Mouse (Mus musculus) CH12.LX (cell line): ENCODE measurements around the gene Ropn1. TPM values are rescaled to one million over a fixed set of nuclear protein-coding genes. Genes with fewer than 3 reads are reported as not detected.
"Not testable (repeated sequence)": the region's sequence is repeated elsewhere in the genome, so short reads cannot be mapped to it uniquely, and the experiment has no call there.

Experiments used
- DNase-seq: peaks from one replicate; pipeline ENCODE4 v3.0.0-alpha.2; 2013; ENCODE audit errors: extremely low read depth
- H3K27ac ChIP-seq: 2 replicates; pipeline ENCODE4 v1.5.1; 2012; ENCODE audit warnings: low read depth, mild to moderate bottlenecking, control low read depth, moderate library complexity; ENCODE audit not compliant: insufficient read depth
- H3K27me3 ChIP-seq: replicated peaks from 2 replicates; pipeline ENCODE3; 2012; ENCODE audit warnings: inconsistent platforms
- H3K36me3 ChIP-seq, 2 experiments: replicated peaks in 1 of 2; 2 replicates each; pipeline versions ENCODE3 to v1.6.1; 2012; ENCODE audit warnings: inconsistent platforms in 1 of 2, low read length in 1 of 2, mild to moderate bottlenecking in 1 of 2, mixed read lengths in 1 of 2, moderate library complexity in 1 of 2; ENCODE audit not compliant: control insufficient read depth in 1 of 2, insufficient read depth in 1 of 2
- H3K4me1 ChIP-seq, 2 experiments: 2 replicates each; pipeline ENCODE4 v1.6.1; 2012; ENCODE audit warnings: inconsistent platforms in 1 of 2, moderate library complexity in 1 of 2; ENCODE audit not compliant: insufficient read depth in 2 of 2, control insufficient read depth in 1 of 2
- H3K4me2 ChIP-seq: 2 replicates; pipeline ENCODE4 v1.6.1; 2012; ENCODE audit warnings: low read depth, mild to moderate bottlenecking, control low read depth; ENCODE audit not compliant: poor library complexity, insufficient read depth, severe bottlenecking
- H3K4me3 ChIP-seq, 3 experiments: fragments of 150-350 bp in 1 of 3; sonication (generic) in 1 of 3; replicated peaks in 1 of 3; 2 replicates each; pipeline versions ENCODE3 to v1.5.1; 2011 to 2012; ENCODE audit warnings: low read depth in 2 of 3, low read length in 2 of 3, mild to moderate bottlenecking in 2 of 3, moderate library complexity in 2 of 3, control low read depth in 1 of 3, improper control_type of control experiment in 1 of 3, inconsistent platforms in 1 of 3, mixed read lengths in 1 of 3; ENCODE audit not compliant: poor library complexity in 1 of 3
- H3K79me2 ChIP-seq: replicated peaks from 2 replicates; pipeline ENCODE4 v1.6.1; 2012; ENCODE audit warnings: mild to moderate bottlenecking, moderate library complexity; ENCODE audit not compliant: control insufficient read depth, poor library complexity, insufficient read depth, severe bottlenecking; ENCODE audit errors: extremely low read depth
- H3K9ac ChIP-seq: 2 replicates; pipeline ENCODE4 v1.6.1; 2012; ENCODE audit warnings: low read depth, mild to moderate bottlenecking, control low read depth, moderate library complexity; ENCODE audit not compliant: insufficient read depth
- H3K9me3 ChIP-seq: replicated peaks from 2 replicates; pipeline ENCODE3; 2012; ENCODE audit warnings: low read length, inconsistent platforms, mixed read lengths
- BHLHE40 ChIP-seq: IDR thresholded peaks from 2 replicates; pipeline ENCODE4 v1.6.1; 2011; ENCODE audit warnings: mild to moderate bottlenecking, low read depth, low read length, improper control_type of control experiment
- EP300 ChIP-seq: IDR thresholded peaks from 2 replicates; pipeline ENCODE4 v1.6.1; 2011; ENCODE audit warnings: low read length, improper control_type of control experiment
- ETS1 ChIP-seq: conservative IDR thresholded peaks from 2 replicates; pipeline ENCODE4 v1.6.1; 2012; ENCODE audit warnings: low read depth, mild to moderate bottlenecking, inconsistent platforms, low read length, improper control_type of control experiment, moderate library complexity
- IRF4 ChIP-seq: IDR thresholded peaks from 2 replicates; pipeline ENCODE4 v1.6.1; 2014; ENCODE audit warnings: low read depth, mild to moderate bottlenecking, inconsistent platforms, low read length, improper control_type of control experiment
- JUN ChIP-seq: IDR thresholded peaks from 2 replicates; pipeline ENCODE4 v1.6.1; 2011; ENCODE audit warnings: low read depth, mild to moderate bottlenecking, low read length, improper control_type of control experiment, moderate library complexity; ENCODE audit not compliant: insufficient read depth
- JUND ChIP-seq: conservative IDR thresholded peaks from 2 replicates; pipeline ENCODE4 v1.6.1; 2011; ENCODE audit warnings: low read depth, low read length, improper control_type of control experiment
- KAT2A ChIP-seq: IDR thresholded peaks from 2 replicates; pipeline ENCODE4 v1.6.1; 2012; ENCODE audit warnings: low read length, improper control_type of control experiment, inconsistent platforms; ENCODE audit not compliant: insufficient replicate concordance
- MAX ChIP-seq: IDR thresholded peaks from 2 replicates; pipeline ENCODE4 v1.6.1; 2011; ENCODE audit warnings: low read length, improper control_type of control experiment
- MEF2A ChIP-seq: IDR thresholded peaks from 2 replicates; pipeline ENCODE4 v1.6.1; 2014; ENCODE audit warnings: low read depth, mild to moderate bottlenecking, inconsistent platforms, low read length, improper control_type of control experiment, borderline replicate concordance
- MXI1 ChIP-seq: IDR thresholded peaks from 2 replicates; pipeline ENCODE4 v1.6.1; 2011; ENCODE audit warnings: mild to moderate bottlenecking, low read depth, low read length, improper control_type of control experiment
- MYC ChIP-seq: IDR thresholded peaks from 2 replicates; pipeline ENCODE4 v1.6.1; 2011; ENCODE audit warnings: low read depth, mild to moderate bottlenecking, improper control_type of control experiment, low read length
- NELFE ChIP-seq: IDR thresholded peaks from 2 replicates; pipeline ENCODE4 v1.6.1; 2011; ENCODE audit warnings: low read depth, low read length, improper control_type of control experiment
- SIN3A ChIP-seq: IDR thresholded peaks from 2 replicates; pipeline ENCODE4 v1.6.1; 2012; ENCODE audit warnings: low read length, improper control_type of control experiment, inconsistent platforms
- SMC3 ChIP-seq: IDR thresholded peaks from 2 replicates; pipeline ENCODE4 v1.6.1; 2011; ENCODE audit warnings: low read depth, low read length, improper control_type of control experiment
- TCF12 ChIP-seq: IDR thresholded peaks from 2 replicates; pipeline ENCODE4 v1.6.1; 2014; ENCODE audit warnings: low read depth, mild to moderate bottlenecking, inconsistent platforms, low read length, improper control_type of control experiment
- USF1 ChIP-seq: IDR thresholded peaks from 2 replicates; pipeline ENCODE4 v1.6.1; 2014; ENCODE audit warnings: low read depth, mild to moderate bottlenecking, inconsistent platforms, low read length, improper control_type of control experiment
- USF2 ChIP-seq: conservative IDR thresholded peaks from 2 replicates; pipeline ENCODE4 v1.6.1; 2011; ENCODE audit warnings: low read depth, low read length, improper control_type of control experiment
- ZMIZ1 ChIP-seq: IDR thresholded peaks from 2 replicates; pipeline ENCODE4 v1.6.1; 2012; ENCODE audit warnings: low read depth, mild to moderate bottlenecking, inconsistent platforms, low read length, improper control_type of control experiment
- dilution Hi-C: fragments of 300-500 bp; cut with MboI; formaldehyde crosslinking; loops from 2 replicates; pipeline ENCODE4 v1.14.3; 2020; ENCODE audit warnings: low sequenced_read_pairs; ENCODE audit not compliant: extremely low pct_unique_long_range_greater_than_20kb, extremely low pct_ligation_motif_present
- in situ Hi-C: fragments of 300-500 bp; cut with MboI; formaldehyde crosslinking; loops from 3 replicates; pipeline ENCODE4 v1.14.3; 2019; ENCODE audit warnings: low sequenced_read_pairs, low pct_ligation_motif_present, low pct_unique_long_range_greater_than_20kb, mixed read lengths
- polyA plus RNA-seq: library from polyadenylated mRNA; unstranded; fragments of >175 nt; gene quantifications from 2 replicates; pipeline ENCODE4 v1.2.1, GENCODE M21; 2012; ENCODE audit warnings: low read depth; ENCODE audit not compliant: insufficient read length
- total RNA-seq, 2 experiments: library from RNA; depleted of rRNA; stranded (reverse); fragments of 300-350 nt in 1 of 2; fragments of >200 nt in 1 of 2; gene quantifications; 2 replicates each; pipeline ENCODE4 v1.2.3; 2012 to 2014

Gene Ropn1
- total and polyA plus RNA-seq, 3 experiments, result not detected

DNA sequence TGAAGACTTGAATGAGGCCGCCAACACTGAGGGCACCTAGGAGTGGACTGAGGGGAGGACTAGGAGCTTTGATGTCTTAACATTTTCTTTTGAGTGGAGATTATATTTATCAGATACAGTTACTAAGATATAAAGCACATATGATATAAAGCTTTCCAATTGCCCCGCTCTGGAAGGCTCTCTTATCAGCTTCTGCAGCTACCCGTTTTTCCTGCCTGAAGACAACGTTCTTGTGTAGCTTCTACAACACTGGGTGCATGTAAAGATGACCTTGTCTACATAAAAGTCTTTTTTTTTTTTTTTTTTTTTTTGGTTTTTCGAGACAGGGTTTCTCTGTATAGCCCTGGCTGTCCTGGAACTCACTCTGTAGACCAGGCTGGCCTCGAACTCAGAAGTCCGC, 44.8 kb downstream of the Ropn1 start:
- Histone ChIP-seq H3K9me3 (no peaks in the 10 kb centered on the region), H3K36me3 (peaks cover 10 to 50% of the 10 kb centered on the region in 2 experiments), H3K4me3 (no peak overlapping the region), H3K27ac (no peak overlapping the region), H3K27me3 (no peaks in the 10 kb centered on the region), H3K4me1 (peaks cover 12 to 37% of the 10 kb centered on the region in 2 experiments)
- DNase-seq, result no peak
- dilution Hi-C loops, result no loop called here
- TF ChIP-seq JUN, result no peak
- no peak for TF ChIP-seq MAX
- no peak for TF ChIP-seq ZMIZ1
- no peak for TF ChIP-seq EP300
- TF ChIP-seq SIN3A, result no peak
- TF ChIP-seq MYC, result no peak
- TF ChIP-seq ETS1, result no peak
- TF ChIP-seq TCF12, result no peak
- TF ChIP-seq BHLHE40, result no peak
- no peak for TF ChIP-seq MEF2A
- TF ChIP-seq NELFE, result no peak
- TF ChIP-seq USF1, result no peak
- TF ChIP-seq JUND, result no peak
- TF ChIP-seq USF2, result no peak
- no peak for TF ChIP-seq KAT2A
- no peak for TF ChIP-seq SMC3
- TF ChIP-seq, all 38 proteins: peak for 0
- H3K9ac ChIP-seq, result no peak overlapping the region
- H3K79me2 ChIP-seq, result peaks cover 2% of the 10 kb centered on the region; the same call in 1 of the 2 replicates
- in situ Hi-C loops, result no loop called here
- no peak overlapping the region for H3K4me2 ChIP-seq

DNA sequence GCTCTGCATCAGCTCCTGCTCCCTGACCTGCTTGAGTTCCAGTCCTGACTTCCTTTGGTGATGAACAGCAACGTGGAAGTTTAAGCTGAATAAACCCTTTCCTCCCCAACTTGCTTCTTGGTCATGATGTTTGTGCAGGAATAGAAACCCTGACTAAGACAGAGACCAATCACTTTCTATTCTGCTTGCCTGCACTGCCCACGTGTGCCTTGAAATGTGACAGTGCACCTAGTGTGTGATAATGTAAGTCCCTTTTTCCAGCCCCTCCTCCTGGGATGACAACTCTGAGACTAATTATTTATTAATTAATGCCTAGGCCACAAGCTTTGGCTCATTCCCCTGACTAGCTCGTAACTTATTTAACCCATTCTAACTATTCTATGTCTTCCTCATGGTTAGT, 49.0 kb downstream of the Ropn1 start:
- peak overlapping the region; percentile 37; the same call in 1 of the 2 replicates for H3K4me2 ChIP-seq
- H3K4me3 ChIP-seq, result not testable (repeated sequence)
- TF ChIP-seq MYC (peak; percentile 71; the same call in 1 of the 2 replicates), USF1 (peak; percentile 16; the same call in 1 of the 2 replicates), MAX (peak; percentile 62), MEF2A (peak; percentile 59; the same call in 1 of the 2 replicates), BHLHE40 (peak; percentile 75), MXI1 (peak; percentile 79), IRF4 (peak; percentile 53; the same call in 1 of the 2 replicates)
- TF ChIP-seq, all 38 proteins: peak for 7; not testable (repeated sequence) for 31
- Histone ChIP-seq H3K36me3 (peaks cover 19 to 70% of the 10 kb centered on the region in 2 experiments), H3K27ac (peak overlapping the region; percentile 16; the same call in 1 of the 2 replicates), H3K4me1 (peaks cover 11 to 37% of the 10 kb centered on the region in 2 experiments)
- peak; percentile 37 for DNase-seq
- H3K27me3 ChIP-seq, H3K79me2 ChIP-seq, H3K9me3 ChIP-seq, H3K9ac ChIP-seq, dilution Hi-C loops, in situ Hi-C loops: not testable (repeated sequence)
